Mouse (Mus musculus) inflammation-experienced regulatory T-cells, adult 6 months (primary cell): ENCODE measurements around the gene Nfe2l3. TPM values are rescaled to one million over a fixed set of nuclear protein-coding genes. Genes with fewer than 3 reads are reported as not detected.
"Not testable (repeated sequence)": the region's sequence is repeated elsewhere in the genome, so short reads cannot be mapped to it uniquely, and the experiment has no call there.

ENCODE experiments used
- ATAC-seq: one replicate; pipeline ENCODE4 v1.8.0; 2017
- polyA plus RNA-seq, 3 experiments: library from polyadenylated mRNA; unstranded; fragments of 100-300 nt; shearing (Covaris generic); gene quantifications; one replicate each; pipeline ENCODE4 v1.2.1; 2017

Nfe2l3 gene
- polyA plus RNA-seq, 3 experiments from 2014 or later: 0.54 to 0.87 (median 0.55) TPM

DNA sequence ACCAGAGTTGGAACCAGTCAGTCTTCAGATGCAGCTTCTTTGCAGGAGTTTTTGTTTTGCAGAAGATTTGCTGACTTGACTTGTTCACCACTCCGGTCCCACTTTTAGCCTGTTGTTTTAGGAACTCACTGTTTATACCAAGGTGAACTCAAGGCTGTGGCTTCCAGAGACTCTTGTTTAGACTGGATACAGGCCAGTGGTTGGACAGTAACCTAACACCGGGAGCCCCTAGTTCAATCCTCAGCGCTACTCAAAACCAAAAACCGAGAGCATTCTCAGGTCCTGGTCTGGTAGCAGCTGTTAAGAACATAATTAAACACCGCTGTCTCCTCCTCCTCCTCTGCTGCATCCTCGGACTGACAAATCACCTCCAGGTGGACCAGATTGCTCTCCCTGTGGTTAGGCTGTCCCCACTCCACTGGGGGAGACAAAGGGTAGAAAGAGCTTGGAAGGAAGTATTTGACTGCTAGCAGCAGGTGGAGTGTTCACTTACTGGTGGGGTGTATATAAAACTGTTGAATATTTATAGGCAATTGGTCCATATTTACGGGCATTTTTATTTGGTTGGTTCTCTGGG lies 20.5 kb downstream of the Nfe2l3 start:
- ATAC-seq: no peak

DNA sequence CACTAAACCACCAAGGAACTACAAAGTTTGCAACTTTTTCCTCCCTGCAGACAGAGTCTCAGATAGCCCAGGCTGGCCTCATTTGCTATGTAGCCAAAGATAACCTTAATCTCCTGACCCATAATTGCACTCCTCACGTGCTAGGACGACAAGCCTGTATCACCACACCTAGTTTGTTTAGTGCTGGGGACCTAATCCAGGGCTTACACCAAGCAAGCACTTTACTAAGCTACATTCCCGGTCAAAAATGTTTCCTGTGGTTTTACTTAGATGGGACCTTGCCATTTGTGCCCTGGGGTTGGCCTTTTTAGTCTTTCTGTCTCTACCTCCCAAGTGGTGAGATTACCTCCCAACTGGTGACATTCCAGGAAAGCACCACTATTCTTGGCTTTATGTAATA lies 22.5 kb downstream of the Nfe2l3 start:
- ATAC-seq: no peak

DNA sequence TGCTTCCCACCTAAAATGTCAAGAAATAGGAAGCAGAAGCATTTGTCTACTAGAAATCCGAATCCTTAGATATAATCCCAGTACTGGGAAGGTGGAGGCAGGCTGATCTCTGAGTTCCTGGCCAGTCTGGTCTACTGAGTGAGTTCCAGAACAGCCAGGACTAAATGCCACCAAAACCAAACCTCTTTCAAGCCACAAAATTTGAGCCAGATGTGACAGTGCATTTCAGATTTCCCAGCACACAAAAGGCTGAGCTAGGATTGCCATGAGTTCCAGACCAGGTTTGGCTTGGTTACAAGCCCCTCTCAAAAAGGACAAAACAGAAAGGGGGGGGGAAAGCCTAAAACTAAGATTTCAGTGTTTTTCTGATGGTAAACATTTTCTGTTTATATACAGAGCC lies 23.7 kb downstream of the Nfe2l3 start:
- ATAC-seq: no peak

DNA sequence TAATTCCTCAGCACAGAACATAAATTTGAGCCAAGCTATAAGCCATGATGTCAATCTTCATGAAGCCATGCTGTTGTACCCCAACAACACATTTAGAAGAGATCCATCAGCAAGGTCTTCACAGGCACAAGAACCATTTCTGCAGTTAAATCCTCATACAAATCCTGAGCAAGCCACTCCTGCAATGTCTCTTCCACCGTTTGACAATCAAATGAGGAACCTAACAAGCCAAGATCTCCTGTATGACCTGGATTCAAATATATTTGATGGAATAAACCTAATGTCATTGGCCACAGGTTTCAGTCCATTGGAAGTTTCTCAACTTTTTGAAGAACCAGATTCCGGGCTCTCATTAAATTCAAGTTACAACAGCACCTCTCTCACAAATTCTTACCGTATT lies 24.8 kb downstream of the Nfe2l3 start:
- no peak for ATAC-seq

DNA sequence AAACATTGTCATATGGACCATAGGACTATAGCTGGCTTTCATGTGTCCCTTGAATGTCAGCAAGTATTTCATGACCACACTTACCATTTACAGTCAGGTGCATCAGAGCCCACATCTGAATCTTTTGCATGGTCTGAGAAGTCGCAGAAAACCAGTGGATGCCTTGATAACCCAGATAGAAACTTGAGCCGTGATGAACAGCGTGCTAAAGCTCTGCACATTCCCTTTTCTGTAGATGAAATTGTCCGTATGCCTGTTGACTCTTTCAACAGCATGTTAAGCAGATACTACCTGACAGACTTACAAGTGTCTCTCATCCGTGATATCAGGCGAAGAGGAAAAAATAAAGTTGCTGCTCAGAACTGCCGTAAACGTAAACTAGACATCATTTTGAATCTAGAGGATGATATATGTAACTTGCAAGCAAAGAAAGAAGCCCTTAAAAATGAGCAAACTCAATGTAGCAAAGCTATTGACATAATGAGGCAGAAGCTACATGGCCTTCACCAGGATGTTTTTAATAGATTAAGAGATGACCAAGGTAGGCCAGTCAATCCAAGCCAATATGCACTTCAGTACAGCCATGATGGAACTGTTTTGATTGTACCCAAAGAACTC lies 25.4 kb downstream of the Nfe2l3 start:
- no peak for ATAC-seq

DNA sequence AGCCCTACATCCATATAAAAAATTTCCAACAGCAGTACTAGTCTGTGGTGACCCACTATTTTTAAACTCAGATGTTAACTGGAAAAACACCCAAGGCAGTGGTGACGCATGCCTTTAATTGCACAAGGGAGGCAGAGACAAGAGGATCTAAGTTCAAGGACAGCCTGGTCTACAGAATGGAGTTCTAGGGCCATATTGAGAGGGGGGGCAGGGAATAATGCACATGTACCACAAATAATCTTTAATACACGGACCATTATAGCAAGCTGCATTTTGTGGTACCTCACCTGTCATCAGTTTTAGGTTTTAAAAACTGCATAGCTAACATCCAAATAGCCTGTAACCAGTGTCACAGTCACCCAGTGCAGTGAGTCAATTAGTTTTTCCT lies 26.4 kb downstream of the Nfe2l3 start:
- ATAC-seq: no peak

DNA sequence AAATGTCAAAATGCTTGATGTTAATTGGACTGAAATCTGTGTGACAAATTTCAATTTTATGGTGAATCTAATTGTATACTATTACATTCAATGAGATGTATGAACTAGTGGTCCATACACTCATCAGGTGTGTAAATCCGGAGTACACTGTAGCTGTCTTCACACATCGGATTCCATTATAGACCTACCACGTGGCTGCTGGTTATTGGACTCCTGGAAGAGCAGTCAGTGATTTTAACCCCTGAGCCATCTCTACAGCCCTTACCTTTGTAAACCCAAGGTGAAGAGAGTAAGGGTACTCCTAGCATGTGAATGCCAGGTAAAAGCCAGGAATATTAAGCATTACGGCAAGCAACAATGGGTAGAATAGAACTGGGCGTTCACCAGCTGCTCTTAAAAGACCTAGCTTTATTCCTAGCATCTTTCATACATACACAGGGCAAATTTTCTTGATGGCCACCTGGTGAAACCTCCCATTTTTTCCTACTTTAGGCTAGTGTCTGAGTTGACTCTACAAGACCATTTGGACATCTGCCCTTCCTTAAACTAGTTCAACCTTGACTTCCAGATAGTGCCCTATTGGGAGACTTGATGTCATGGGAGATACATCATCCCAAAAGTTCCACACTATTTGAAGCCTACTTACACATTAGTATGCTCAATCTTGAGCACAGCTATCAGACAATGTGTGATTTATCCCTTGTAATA lies 27.0 kb downstream of the Nfe2l3 start:
- ATAC-seq: no peak

DNA sequence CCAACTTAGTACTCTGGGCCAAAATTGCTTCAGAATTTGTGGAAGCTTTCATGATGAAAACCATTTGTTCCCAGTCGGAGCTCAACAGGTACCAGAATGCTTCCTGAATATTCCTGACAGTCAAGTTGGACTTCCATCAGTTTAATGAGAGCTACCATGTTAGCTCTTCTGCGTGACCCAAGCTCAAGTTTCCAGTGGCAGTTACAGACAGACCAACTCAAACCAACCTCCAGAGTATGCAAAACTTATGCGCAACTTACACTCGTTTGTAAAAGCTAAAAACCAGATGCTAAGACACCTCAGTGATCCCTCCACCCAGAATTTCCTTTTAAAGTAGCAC lies 27.5 kb downstream of the Nfe2l3 start:
- no peak for ATAC-seq

DNA sequence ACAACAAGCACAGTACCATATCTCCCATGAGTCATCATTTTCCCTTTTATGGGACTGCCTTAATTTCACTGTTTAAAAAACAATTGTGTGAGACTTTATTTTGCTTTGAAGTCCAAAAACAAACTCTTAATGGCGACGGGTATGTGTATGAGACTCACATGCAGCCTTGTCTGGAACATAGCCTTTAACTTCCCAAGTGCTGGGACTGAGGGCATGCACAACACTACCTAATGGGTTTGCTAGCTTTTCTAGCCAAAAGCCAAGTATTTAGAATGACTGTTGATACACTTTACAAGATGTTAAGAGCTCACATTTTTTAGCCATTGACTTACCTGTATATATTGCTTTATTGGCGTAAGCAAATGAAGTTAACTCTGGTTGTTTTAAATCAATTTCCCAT lies 27.9 kb downstream of the Nfe2l3 start:
- ATAC-seq: no peak

DNA sequence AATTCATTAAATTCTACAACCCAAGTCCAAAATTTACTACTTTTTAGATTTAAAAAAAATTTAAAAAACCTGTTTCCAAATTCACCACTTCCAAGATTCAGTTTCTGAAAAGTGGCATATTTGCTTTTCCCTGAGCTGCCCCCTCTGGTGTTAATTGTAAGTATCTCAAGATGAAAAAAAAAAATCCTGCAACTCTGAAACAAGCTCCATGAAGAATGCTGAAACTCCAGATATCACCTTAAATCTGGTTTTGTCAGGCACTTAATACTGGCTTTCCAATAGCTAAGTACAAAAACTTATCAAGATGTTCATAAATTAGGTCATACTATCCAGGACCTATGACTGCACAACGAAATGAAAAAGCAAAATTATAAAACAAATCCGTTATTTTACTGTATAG lies 35.2 kb downstream of the Nfe2l3 start:
- ATAC-seq: no peak

DNA sequence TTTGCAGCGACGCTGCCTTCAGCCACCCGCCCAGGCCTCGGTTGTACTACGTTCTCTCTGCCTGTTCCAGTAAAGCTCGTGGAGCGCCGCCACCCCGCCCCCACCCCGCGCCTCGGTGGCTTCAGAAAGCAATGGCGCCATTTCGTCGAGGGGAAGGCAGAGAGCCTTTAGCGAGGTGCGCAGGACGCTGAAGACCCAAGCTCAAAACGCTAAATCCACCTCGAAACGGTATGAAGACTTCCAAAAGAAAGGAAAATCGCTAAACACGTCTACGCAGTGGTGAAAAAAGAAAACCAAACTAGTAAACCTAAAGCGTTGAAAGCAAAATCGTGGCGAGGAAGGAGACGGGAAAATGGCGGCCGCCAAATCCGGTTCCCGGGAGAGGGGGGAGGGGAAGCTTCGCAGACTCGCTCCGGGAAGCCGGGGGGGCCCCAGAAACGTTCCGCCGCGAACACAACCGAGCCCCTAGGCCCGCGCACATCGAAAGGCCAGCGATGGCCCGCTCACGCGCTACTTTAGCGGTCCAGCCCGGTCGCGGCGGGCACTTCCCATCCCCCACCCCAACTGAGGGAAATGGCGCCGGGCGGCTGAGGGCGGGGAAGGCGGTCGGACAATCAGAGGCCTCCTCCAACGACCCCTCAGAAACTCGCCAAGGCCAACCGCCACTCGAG lies 36.6 kb downstream of the Nfe2l3 start:
- ATAC-seq: peak; percentile 23

DNA sequence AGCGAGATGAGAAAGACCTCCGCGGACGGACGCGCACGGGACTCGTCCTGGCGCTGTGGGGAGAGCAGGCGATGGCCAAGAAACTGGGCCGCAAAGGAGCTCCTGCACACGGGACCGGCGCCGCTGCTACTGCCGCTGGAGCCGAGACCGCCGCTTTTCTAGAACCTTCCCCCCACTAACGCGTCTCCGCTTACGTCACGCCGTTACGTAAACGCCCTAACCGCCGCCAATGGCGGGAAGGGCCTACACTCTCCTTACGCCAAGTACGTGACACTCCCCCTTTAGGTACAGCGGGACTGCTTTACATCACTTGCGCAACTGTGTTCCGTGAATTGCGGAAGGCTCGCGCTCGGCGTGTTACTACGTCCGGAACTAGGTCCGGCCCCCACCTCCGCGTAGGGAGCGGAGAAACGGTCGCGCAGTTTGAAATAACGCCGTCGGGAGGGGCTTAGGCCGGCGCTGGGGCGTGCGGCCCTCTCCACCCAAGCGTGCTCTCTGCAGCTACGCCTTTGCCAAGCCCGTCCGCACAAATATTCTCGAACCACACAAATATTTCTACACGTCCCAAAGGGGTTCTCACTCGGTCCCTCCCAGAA lies 37.3 kb downstream of the Nfe2l3 start, which contains the start of gene Hnrnpa2b1:
Gene Hnrnpa2b1, minus strand, starts transcription at position 180 of the 596 bp plus-strand sequence.
- peak; percentile 79 for ATAC-seq

DNA sequence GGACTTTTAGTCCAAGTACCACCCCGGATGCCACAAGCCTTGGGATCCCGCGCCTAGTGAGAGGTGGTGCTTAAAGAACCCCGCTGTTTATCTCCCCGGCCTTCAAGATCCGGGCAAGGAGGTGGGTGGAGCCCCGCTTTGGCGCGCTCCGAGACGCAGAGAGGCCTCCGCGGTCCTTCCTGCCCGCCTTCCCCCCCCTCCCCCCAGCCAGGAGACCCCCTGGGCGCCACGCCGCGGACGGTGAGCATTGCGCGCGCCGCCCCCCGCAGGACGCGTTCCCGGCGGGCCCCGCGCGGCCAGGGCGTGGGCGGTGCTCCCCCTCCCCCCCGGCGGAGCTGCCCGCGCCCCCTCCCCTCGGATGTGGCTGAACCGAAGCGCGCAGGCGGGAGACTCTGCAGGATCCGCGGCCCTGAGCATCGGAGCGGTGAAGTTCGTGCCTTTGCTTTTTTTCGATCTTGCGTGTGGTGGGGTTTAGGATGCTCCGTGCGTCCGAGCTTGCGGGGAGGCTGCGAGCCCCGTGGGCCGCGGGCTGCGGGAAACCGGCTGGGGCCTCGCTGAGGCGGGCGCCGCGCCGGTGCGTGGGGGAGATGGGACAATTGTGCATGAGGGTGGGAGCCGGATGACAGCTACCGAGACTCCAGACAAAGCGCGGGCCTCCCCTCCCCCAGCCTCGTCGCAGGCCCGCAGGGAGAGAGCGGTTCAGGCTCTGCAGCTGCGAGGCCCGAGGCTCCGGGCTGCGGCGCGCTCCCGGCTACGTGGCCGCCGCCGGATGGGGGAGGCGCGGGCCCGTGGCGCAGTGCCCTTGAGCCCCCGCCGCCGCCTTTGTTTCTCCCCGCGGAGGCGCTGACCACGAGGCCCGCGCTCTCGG lies 38.1 kb downstream of the Nfe2l3 start, which contains the start of gene Cbx3:
Gene Cbx3, plus strand, starts transcription at position 50 of the 868 bp plus-strand sequence.
- ATAC-seq: peak; percentile 44

DNA sequence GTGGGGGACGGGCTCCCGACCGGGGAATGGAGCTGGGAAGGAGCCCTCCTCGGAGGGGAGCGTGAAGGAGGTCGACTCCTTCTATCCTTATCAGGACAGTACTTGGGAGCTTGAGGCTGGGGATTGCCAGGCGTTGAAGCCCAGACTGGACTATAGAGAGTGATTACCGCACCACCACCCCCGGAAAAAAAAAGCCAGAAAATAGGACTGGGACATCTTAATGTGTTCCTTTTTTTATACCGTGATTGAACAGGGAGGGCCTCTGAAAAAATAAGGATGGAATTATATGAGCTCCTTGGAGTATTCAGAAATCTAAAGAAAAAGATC lies 38.7 kb downstream of the Nfe2l3 start:
- no peak for ATAC-seq

DNA sequence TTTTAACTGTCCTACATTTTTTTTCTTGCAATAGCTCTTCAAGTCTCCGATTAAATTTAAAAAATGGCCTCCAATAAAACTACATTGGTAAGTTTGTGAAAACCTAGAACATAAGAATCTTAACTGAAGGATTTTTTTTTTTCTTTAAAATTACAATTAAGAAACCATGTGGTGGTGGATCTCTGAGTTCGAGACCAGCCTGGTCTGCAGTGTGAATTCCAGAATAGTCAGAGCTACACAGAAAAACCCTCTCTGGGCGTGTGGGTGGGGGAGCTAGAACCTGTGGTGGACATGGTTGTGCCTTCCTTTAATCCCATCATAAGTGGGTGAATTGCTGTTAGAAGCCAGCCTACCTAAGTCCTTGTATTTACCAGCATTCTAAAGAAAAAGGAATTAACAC lies 39.3 kb downstream of the Nfe2l3 start:
- no peak for ATAC-seq

DNA sequence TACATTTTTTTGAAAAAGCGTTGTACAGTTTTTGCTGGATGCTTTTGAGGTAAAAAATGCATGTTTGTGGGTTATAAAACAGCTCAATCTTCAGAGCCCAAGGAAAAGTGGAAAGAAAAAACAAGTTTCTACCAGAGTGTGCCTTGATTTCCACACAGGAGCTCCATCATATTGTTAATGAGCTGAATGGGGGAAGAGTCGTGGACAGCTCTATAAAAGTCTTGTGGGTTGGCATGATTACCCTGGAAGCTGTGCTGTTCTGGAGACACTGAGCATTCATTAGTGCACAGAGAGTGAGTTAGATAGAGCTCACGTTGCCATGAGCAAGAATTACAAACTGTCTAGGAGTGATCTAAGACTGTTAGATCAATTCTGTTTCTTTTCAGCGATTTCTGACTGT lies 39.7 kb downstream of the Nfe2l3 start:
- ATAC-seq: no peak

DNA sequence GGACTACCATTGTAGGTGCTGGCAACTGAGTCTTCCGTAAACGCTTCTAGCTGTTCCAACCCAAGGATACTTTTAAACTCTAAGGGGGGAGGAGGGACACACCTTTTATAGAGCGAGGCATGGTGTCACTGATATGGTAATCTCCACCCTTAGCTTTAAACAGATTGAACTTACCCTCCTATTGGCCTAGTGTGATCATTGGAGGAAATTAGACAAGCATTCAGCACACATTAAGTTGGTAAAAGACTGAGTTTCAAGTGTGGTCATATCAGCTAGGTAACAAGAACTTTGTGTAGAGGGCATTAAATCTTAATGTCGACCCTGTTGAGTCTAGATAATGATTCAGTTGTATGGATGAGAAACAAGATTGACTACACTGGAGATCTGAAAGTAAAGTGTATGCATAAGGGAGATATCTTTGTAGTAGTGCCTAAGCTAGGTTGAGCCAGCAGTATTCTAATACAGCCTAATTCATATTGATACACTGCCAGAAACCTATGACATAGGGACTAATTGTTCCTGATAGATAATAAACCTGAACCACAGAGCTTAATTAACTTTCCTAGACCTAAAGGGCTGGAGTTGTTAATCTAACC lies 46.8 kb downstream of the Nfe2l3 start:
- no peak for ATAC-seq

DNA sequence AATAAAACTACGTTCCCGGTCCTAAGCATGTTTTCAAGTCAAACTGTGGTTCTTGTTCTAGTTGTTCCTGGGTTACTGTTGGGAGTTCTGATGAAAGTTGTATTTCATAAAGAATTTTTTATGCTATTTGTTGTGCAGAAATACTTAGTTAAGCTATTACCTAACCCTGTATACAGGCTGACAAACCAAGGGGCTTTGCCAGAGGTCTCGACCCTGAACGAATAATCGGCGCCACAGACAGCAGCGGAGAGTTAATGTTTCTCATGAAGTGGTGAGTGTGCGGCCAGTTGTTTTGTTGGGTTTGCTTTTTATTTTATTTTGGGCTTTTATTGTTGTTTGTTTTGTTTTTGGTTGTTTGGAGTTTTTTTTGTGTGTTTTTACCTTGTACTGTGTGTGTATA lies 49.1 kb downstream of the Nfe2l3 start:
- no peak for ATAC-seq

DNA sequence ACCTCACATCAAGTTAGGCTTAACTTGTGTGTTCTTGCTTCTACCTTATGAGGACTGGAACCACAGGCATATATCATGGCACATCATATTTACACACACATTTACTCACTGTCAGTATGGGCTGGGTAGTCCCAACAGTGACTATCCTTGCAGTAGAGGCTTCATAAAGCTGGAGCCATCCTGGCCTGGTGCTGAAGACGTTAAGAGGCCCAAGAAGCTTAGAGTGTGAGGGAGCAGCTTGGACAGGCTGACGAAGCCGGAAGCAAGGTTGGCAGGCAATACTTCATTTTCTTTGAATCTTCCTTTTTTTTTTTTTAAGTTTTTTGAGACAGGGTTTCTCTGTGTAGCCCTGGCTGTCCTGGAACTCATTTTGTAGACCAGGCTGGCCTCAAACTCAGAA lies 51.4 kb downstream of the Nfe2l3 start:
- ATAC-seq: no peak

DNA sequence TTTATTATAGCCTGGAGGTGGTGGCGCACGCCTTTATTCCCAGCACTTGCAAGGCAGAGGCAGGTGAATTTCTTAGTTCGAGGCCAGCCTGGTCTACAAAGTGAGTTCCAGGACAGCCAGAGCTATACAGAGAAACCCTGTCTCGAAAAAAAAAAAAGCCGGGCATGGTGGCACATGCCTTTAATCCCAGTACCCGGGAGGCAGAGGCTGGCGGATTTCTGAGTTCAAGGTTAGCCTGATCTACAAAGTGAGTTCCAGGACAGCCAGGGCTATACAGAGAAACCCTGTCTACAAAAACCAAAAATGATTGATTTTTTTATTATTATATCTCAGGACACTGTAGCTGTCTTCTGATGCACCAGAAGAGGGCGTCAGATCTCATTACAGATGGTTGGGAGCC lies 52.1 kb downstream of the Nfe2l3 start:
- ATAC-seq: not testable (repeated sequence)

DNA sequence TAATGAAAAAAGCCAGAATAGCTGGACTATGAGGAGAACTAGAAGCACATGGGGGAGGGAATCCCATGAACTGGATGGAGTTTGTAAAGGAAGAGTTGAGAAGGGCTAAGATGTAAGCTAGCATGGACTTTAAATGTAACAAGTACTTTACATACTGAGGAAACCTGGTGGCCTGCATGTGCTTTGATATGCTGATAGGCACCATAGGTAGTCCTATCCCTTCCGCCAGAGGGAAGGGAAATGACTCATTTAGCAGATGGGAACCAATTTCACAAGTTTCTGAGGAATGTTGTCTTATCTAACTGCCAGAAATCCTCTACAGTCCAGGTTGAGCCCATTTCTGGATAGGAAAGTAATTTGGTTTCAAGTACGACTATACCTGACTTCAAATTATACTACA lies 53.2 kb downstream of the Nfe2l3 start:
- no peak for ATAC-seq

DNA sequence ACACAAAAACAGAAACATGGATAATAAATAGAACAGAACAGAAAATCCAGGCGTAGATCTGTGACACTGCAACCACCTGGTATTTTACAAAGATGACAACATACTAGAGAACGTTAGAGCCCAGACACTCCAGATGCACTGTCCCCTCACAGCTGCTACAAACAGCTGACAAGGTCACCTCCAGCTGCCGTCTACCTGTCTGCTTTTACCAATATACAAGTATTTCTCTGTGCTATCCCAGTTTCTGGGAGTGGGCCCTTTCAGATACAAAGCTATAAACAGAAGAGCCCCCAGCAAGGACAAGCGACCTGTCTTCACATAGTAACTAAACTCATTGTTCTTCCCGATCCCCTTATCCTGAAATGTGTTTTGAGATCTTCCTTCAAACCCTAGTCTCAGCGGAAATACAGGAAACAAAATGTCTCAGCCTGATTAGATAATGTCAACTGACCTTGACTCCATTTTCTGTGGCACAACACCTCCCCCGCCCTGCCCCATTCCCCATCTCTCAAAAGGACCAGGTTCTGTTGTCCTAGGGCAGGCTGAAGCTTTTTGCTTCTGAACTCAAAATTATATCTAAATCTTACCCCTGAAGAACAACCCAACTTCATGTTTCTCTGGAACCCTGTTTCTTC lies 53.7 kb downstream of the Nfe2l3 start:
- no peak for ATAC-seq
